Mouse (Mus musculus): ENCODE data around the gene Frmd4b.

Gene Frmd4b

GRCm38 (mm10) chr6:97579704-97580103 is 37.6 kb downstream of the Frmd4b start:
- no peak for DNase-seq (ENCODE audit: low spot score)

GRCm38 (mm10) chr6:97578210-97578609 is 39.1 kb downstream of the Frmd4b start:
- DNase-seq (ENCODE audit: low spot score), result no peak

- DNase-seq (ENCODE audit: low spot score), result no peak
These were observed 40.0 kb downstream of the Frmd4b start for GRCm38 (mm10) chr6:97577349-97577748.

- DNase-seq (ENCODE audit: low spot score), result peak; percentile 6
These were observed 40.6 kb downstream of the Frmd4b start for GRCm38 (mm10) chr6:97576565-97577346.

GRCm38 (mm10) chr6:97576096-97576495 is 41.2 kb downstream of the Frmd4b start:
- no peak for DNase-seq (ENCODE audit: low spot score)

GRCm38 (mm10) chr6:97574973-97575372 is 42.4 kb downstream of the Frmd4b start:
- DNase-seq (ENCODE audit: low spot score), result no peak

- DNase-seq (ENCODE audit: low spot score), result no peak
These were observed 45.1 kb downstream of the Frmd4b start for GRCm38 (mm10) chr6:97572226-97572625.

GRCm38 (mm10) chr6:97568538-97568937 is 48.8 kb downstream of the Frmd4b start:
- DNase-seq (ENCODE audit: low spot score), result no peak

GRCm38 (mm10) chr6:97566746-97567145 is 50.6 kb downstream of the Frmd4b start:
- no peak for DNase-seq (ENCODE audit: low spot score)

GRCm38 (mm10) chr6:97557147-97557546 is 60.2 kb downstream of the Frmd4b start:
- no peak for DNase-seq (ENCODE audit: low spot score)

GRCm38 (mm10) chr6:97555637-97556036 is 61.7 kb downstream of the Frmd4b start:
- DNase-seq (ENCODE audit: low spot score), result no peak

- no peak for DNase-seq (ENCODE audit: low spot score)
These were observed 63.9 kb downstream of the Frmd4b start for GRCm38 (mm10) chr6:97553431-97553830.

GRCm38 (mm10) chr6:97552573-97552972 is 64.8 kb downstream of the Frmd4b start:
- no peak for DNase-seq (ENCODE audit: low spot score)

GRCm38 (mm10) chr6:97551884-97552283 is 65.5 kb downstream of the Frmd4b start:
- DNase-seq (ENCODE audit: low spot score), result no peak

- no peak for DNase-seq (ENCODE audit: low spot score)
These were observed 66.2 kb downstream of the Frmd4b start for GRCm38 (mm10) chr6:97551161-97551560.

GRCm38 (mm10) chr6:97540458-97540857 is 76.9 kb downstream of the Frmd4b start:
- no peak for DNase-seq (ENCODE audit: low spot score)

- no peak for DNase-seq (ENCODE audit: low spot score)
These were observed 81.4 kb downstream of the Frmd4b start for GRCm38 (mm10) chr6:97535763-97536445.

GRCm38 (mm10) chr6:97531043-97531442 is 86.3 kb downstream of the Frmd4b start:
- DNase-seq (ENCODE audit: low spot score), result no peak

- DNase-seq (ENCODE audit: low spot score), result no peak
These were observed 88.2 kb downstream of the Frmd4b start for GRCm38 (mm10) chr6:97528961-97529680.

GRCm38 (mm10) chr6:97526092-97526491 is 91.2 kb downstream of the Frmd4b start:
- DNase-seq (ENCODE audit: low spot score), result peak; percentile 78

- peak; percentile 93 for DNase-seq (ENCODE audit: low spot score)
These were observed 94.2 kb downstream of the Frmd4b start for GRCm38 (mm10) chr6:97523118-97523517.

GRCm38 (mm10) chr6:97521279-97522038 is 95.9 kb downstream of the Frmd4b start:
- no peak for DNase-seq (ENCODE audit: low spot score)
